Mouse (Mus musculus): ENCODE data around the gene Nacc1.

DNA sequence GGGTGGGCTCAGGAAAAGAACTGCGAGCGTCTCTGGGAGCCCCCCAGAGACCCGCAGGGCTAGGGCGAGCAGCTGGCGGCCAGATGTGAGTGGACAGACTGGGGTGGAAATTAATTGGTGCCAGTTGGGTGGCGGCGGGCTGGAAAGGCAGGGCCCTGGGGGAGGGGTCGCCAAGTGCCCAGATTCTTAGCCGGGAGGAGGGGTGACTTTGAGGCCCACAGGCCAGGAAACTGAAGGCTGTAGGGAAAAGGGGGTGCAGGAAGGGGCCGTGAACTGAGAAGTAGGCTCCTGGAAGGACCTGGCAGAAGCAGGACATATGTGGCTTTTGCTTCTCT lies 31.5 kb downstream of the Nacc1 start:
- TF ChIP-seq CTCF (IDR thresholded peaks at IDR 0.05; ENCODE audit: low read depth, low read length) (no peak), POLR2A (IDR thresholded peaks at IDR 0.05; ENCODE audit: extremely low read depth, insufficient read depth, low read length) (no peak)

Measured in liver, adult 2 months (tissue).